Mouse (Mus musculus): ENCODE data around the gene 2700081O15Rik. TPM values are rescaled to one million over a fixed set of nuclear protein-coding genes. Genes with fewer than 3 reads are reported as not detected.
"Not testable (repeated sequence)": the region's sequence is repeated elsewhere in the genome, so short reads cannot be mapped to it uniquely, and the experiment has no call there.

The 2700081O15Rik gene
- polyA plus RNA-seq, 1 experiment from 2014 or later: 9.5 TPM

- Histone ChIP-seq H3K9ac (peak within 1 kb of the TSS; percentile 89), H3K36me3 (ENCODE audit: insufficient read depth) (peaks cover 6% of the 10 kb centered on the region; the same call in 1 of the 2 replicates), H3K27ac (ENCODE audit: low read depth) (peak within 1 kb of the TSS; percentile 91), H3K4me1 (ENCODE audit: insufficient read depth) (peaks cover 12% of the 10 kb centered on the region), H3K4me3 (ENCODE audit: low read depth, low read length) (peak within 1 kb of the TSS; percentile 85), H3K9me3 (ENCODE audit: low read depth, low read length) (no peaks in the 10 kb centered on the region; the same call in 1 of the 2 replicates), H3K4me2 (peak within 1 kb of the TSS; percentile 66), H3K27me3 (ENCODE audit: insufficient read depth, low read length) (no peaks in the 10 kb centered on the region)
- no peak for TF ChIP-seq CTCF (IDR thresholded peaks at IDR 0.05; ENCODE audit: low read depth)
- ATAC-seq (ENCODE audit: insufficient read depth) (peak; percentile 99), DNase-seq (peak; percentile 98)
- WGBS: under 1% methylated on average over 49 of the region's 52 CpGs
Measured at GRCm38 (mm10) chr19:7382903-7383865, 34.2 kb upstream of the 2700081O15Rik start, which contains the start of gene Spindoc. Spindoc (minus strand) TSS chr19:7382994.

DNA sequence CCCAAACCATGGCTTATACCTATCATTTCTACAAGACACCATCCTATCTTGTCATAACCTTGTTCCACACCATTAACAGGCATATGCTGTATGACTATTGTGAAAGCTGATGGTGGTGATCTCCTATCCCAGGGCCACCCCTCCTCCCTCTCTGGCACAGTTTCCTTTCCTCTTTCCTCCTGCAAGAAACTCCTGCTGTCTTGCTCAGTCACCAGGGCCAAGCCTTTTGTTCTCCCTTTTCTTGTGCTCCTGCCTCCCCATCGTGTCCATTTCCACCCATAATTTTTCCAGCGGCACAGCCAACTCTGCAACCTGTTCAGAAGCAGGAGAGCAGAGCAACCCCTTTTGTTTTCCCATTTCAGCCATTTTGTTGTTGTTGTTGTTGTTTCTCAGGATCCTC, 31.4 kb upstream of the 2700081O15Rik start:
- no peak overlapping the region for H3K27ac ChIP-seq (ENCODE audit: low read depth)
- H3K9me3 ChIP-seq (ENCODE audit: low read depth, low read length): no peaks in the 10 kb centered on the region; the same call in 1 of the 2 replicates
- H3K4me1 ChIP-seq (ENCODE audit: insufficient read depth): peaks cover 11% of the 10 kb centered on the region
- TF ChIP-seq CTCF (IDR thresholded peaks at IDR 0.05; ENCODE audit: low read depth): no peak
- H3K9ac ChIP-seq: no peak overlapping the region
- 74% methylated on average over 2 of the region's 2 CpGs for WGBS
- no peaks in the 10 kb centered on the region for H3K27me3 ChIP-seq (ENCODE audit: insufficient read depth, low read length)
- H3K4me2 ChIP-seq: no peak overlapping the region
- ATAC-seq (ENCODE audit: insufficient read depth): no peak
- no peak for DNase-seq
- no peaks in the 10 kb centered on the region for H3K36me3 ChIP-seq (ENCODE audit: insufficient read depth)
- no peak overlapping the region for H3K4me3 ChIP-seq (ENCODE audit: low read depth, low read length)

DNA sequence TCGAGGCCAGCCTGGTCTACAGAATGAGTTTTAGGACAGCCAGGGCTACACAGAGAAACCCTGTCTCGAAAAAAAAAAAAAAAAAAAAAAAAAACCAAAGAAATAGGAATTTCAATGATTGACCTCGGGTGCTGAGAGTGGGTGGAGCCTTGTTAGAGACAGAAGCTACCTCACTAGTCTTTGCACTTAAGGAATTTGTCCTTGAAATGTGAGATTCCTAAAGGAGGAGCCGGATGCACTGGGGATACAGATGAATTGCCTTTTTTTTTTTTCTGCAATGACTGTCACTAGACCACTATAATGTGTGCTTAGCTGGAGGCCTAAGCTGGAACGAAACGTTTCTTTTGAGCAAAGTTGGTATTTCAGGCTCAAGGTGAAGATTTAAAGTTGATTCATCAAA, 28.9 kb upstream of the 2700081O15Rik start:
- ATAC-seq (ENCODE audit: insufficient read depth) (no peak), DNase-seq (no peak)
- Histone ChIP-seq H3K4me2 (no peak overlapping the region), H3K9ac (no peak overlapping the region), H3K4me3 (ENCODE audit: low read depth, low read length) (no peak overlapping the region), H3K36me3 (ENCODE audit: insufficient read depth) (no peaks in the 10 kb centered on the region), H3K27me3 (ENCODE audit: insufficient read depth, low read length) (no peaks in the 10 kb centered on the region), H3K27ac (ENCODE audit: low read depth) (no peak overlapping the region), H3K9me3 (ENCODE audit: low read depth, low read length) (no peaks in the 10 kb centered on the region; the same call in 1 of the 2 replicates), H3K4me1 (ENCODE audit: insufficient read depth) (peaks cover 5% of the 10 kb centered on the region; the same call in 1 of the 2 replicates)
- TF ChIP-seq CTCF (IDR thresholded peaks at IDR 0.05; ENCODE audit: low read depth): no peak
- 78% methylated on average over 6 of the region's 6 CpGs for WGBS

GRCm38 (mm10) chr19:7396867-7397826, 20.3 kb upstream of the 2700081O15Rik start:
- H3K9ac ChIP-seq; H3K4me2 ChIP-seq; H3K36me3 ChIP-seq (ENCODE audit: insufficient read depth); H3K27ac ChIP-seq (ENCODE audit: low read depth); H3K27me3 ChIP-seq (ENCODE audit: insufficient read depth, low read length); H3K4me1 ChIP-seq (ENCODE audit: insufficient read depth); H3K9me3 ChIP-seq (ENCODE audit: low read depth, low read length); H3K4me3 ChIP-seq (ENCODE audit: low read depth, low read length): not testable (repeated sequence)
- TF ChIP-seq CTCF (IDR thresholded peaks at IDR 0.05; ENCODE audit: low read depth): peak; percentile 55
- peak; percentile 91 for ATAC-seq (ENCODE audit: insufficient read depth)
- peak; percentile 87 for DNase-seq
- 33% methylated on average over 9 of the region's 10 CpGs for WGBS

DNA sequence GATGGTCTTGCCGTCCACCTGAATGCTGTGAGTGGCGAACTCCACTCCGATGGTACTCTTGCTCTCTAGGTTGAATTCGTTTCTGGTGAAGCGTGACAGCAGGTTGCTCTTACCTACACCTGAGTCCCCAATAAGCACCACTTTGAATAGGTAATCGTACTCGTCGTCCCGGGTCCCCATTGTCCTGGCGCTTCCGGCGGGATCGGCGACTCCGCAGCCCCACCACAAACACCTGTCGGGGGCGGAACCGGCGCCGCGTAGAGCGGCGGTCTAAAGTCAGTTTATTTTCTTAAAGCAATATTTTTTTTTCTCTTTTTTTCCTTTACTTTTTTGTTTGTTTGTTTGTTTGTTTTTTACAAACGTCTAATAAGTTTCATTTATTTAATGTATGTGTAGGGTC, 18.5 kb upstream of the 2700081O15Rik start:
- H3K4me1 ChIP-seq (ENCODE audit: insufficient read depth); DNase-seq; ATAC-seq (ENCODE audit: insufficient read depth); H3K9me3 ChIP-seq (ENCODE audit: low read depth, low read length); H3K4me3 ChIP-seq (ENCODE audit: low read depth, low read length); H3K9ac ChIP-seq; H3K27ac ChIP-seq (ENCODE audit: low read depth); H3K36me3 ChIP-seq (ENCODE audit: insufficient read depth); H3K27me3 ChIP-seq (ENCODE audit: insufficient read depth, low read length); H3K4me2 ChIP-seq: not testable (repeated sequence)
- WGBS: 32% methylated on average over 24 of the region's 24 CpGs

GRCm38 (mm10) chr19:7400635-7401034, 16.8 kb upstream of the 2700081O15Rik start:
- H3K4me2 ChIP-seq: no peak overlapping the region

More at GRCm38 (mm10) chr19:7400635-7401034, 16.8 kb upstream of the 2700081O15Rik start:
- H3K4me1 ChIP-seq (ENCODE audit: insufficient read depth): peaks cover 7% of the 10 kb centered on the region; the same call in 1 of the 2 replicates
- no peak overlapping the region for H3K27ac ChIP-seq (ENCODE audit: low read depth)
- WGBS: 55% methylated on average over 11 of the region's 11 CpGs
- H3K9me3 ChIP-seq (ENCODE audit: low read depth, low read length): no peaks in the 10 kb centered on the region
- H3K27me3 ChIP-seq (ENCODE audit: insufficient read depth, low read length): no peaks in the 10 kb centered on the region
- ATAC-seq (ENCODE audit: insufficient read depth) (no peak), DNase-seq (peak; percentile 59)
- no peak overlapping the region for H3K4me3 ChIP-seq (ENCODE audit: low read depth, low read length)
- TF ChIP-seq CTCF (IDR thresholded peaks at IDR 0.05; ENCODE audit: low read depth): no peak
- no peaks in the 10 kb centered on the region for H3K36me3 ChIP-seq (ENCODE audit: insufficient read depth)
- no peak overlapping the region for H3K9ac ChIP-seq
